Mouse (Mus musculus) embryonic stem cell, embryonic (primary cell): ENCODE data around the gene D630003M21Rik.

ENCODE experiments used
- CTCF ChIA-PET, 4 experiments: fragments of 300-600 bp in 2 of 4; fragments of 350-600 bp in 2 of 4; sonication (Branson Sonifier 250); formaldehyde crosslinking; loops; one replicate each; lab custom pipeline; 2022; ENCODE audit warnings: inconsistent platforms in 2 of 4; lab: Charles Lee
- POLR2A ChIA-PET, 4 experiments: fragments of 300-600 bp in 2 of 4; fragments of 350-600 bp in 2 of 4; sonication (Branson Sonifier 250); formaldehyde crosslinking; loops; one replicate each; lab custom pipeline; 2022; ENCODE audit warnings: antibody characterized with exemption in 4 of 4, inconsistent platforms in 1 of 4; lab: Charles Lee

The D630003M21Rik gene

DNA sequence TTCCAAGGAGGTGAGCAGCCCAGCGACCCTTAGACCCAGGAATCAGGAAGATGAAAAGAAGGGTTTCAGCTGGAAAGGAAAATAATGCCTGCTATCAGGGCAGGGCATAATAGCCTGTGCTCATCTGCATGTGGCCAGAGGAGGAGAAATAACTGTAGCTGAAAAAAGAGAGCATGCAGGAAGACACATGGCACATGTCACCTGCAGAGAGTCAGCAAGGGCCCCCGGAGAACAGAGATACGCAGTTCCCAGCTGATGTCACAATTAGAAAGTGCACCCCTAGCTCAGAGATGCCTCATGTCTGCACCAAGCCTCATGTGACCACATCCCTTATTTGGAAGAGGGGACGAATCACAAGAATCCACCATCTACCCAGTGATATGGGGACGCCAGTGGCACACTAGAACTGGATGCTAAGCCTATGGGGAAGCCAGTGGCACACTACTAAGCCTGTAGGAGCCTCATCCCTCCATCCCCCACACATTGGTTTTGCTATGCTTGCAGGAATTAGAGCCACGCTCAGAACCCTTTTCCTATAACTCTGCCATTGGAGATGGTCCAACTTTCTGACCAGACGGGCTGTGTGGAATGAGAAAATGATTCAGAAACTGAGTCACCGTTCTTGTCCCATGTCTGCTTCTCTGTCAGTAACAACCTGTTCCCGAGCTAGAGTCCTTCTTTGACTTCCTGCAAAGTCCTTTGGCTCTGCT is 61.4 kb downstream of the D630003M21Rik start:
- ChIA-PET POLR2A (interaction anchor here in 3 of 4 experiments (0.7 to 4.4 kb wide), 10 partner anchors 10 to 1537 kb away, joined by 3 to 16 read pairs (median 4); no protein-coding TSS in a partner anchor), CTCF (interaction anchor here in 3 of 4 experiments (0.6 to 1.2 kb wide), 3 partner anchors 13 to 27 kb away, joined by 3 to 6 read pairs (median 3); no protein-coding TSS in a partner anchor)

DNA sequence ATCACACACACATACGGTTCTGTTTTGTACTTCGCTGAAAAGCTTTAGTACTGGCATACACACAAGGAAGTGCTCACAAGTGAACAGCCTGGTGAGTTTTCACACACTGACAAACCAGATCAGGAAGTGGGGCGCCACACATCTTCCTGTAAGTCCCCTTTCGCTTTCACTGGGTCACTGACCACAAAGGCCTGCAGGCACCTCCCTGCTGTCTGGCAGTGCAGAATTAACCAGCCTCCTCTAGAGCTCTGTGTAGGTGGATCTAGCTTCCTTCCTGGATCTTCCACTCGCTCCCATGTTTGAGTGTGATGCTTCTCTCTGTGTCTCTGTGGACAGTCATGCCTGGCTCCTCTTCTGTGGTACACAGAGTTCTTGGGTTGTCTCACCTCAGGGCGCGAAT is 62.4 kb downstream of the D630003M21Rik start:
- CTCF ChIA-PET = interaction anchor here (0.6 to 1.2 kb wide), 5 partner anchors 16 to 107 kb away, joined by 3 to 7 read pairs (median 5); no protein-coding TSS in a partner anchor

DNA sequence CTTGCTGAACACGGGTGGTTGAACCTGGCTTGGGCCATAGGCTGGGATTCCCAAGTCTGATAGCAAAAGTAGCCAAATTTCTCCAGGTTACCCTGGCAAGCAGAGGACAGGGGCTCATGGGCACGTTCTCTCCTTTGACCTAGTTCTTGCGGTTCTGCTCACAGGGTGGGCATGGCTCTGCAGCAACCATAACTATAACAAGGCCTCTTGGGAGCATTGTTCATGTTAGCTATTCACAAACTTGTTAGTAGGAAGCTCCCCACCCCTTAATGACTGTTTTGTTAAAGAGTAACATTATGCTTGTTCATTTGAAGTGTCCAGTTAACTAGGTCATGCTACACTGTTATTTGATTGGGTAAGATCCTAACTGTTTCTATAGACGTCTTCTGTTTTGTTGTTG is 63.2 kb downstream of the D630003M21Rik start:
- ChIA-PET CTCF (interaction anchor here in 1 of 4 experiments (1.5 kb wide), 1 partner anchor 29 kb away, joined by 4 read pairs; no protein-coding TSS in a partner anchor), POLR2A (interaction anchor here in 3 of 4 experiments (0.6 to 4.4 kb wide), 7 partner anchors 11 to 498 kb away, joined by 3 to 16 read pairs (median 6); no protein-coding TSS in a partner anchor)

More for the DNA sequence above, 62.4 kb downstream of the D630003M21Rik start:
- POLR2A ChIA-PET = interaction anchor here in 2 of 4 experiments (0.9 to 4.4 kb wide), 7 partner anchors 10 to 19 kb away, joined by 3 to 16 read pairs (median 4); no protein-coding TSS in a partner anchor

DNA sequence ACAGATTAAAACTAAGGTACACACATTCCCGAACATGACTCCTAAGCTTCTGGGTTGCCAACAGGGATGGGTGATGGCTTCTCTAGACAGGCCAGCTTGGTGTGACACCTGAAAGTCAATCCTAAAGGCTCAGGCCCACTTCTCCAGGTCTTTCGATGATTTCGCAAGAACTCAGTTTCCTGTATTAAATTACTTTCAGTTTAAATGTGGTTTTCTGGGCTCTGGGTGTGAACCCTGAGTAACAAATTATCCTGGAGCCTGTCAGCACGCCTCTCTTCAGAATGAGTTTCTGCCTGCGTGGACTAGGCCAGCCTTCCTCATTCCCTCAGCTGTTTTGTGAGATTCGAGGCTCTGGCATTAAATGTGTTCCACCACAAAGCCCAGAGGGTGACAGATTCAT is 66.0 kb downstream of the D630003M21Rik start:
- CTCF ChIA-PET = interaction anchor here in 1 of 4 experiments (0.6 kb wide), 1 partner anchor 48 kb away, joined by 3 read pairs; no protein-coding TSS in a partner anchor
- POLR2A ChIA-PET = interaction anchor here (0.6 to 3.4 kb wide), 8 partner anchors 9 to 1646 kb away, joined by 3 to 22 read pairs (median 4); no protein-coding TSS in a partner anchor

DNA sequence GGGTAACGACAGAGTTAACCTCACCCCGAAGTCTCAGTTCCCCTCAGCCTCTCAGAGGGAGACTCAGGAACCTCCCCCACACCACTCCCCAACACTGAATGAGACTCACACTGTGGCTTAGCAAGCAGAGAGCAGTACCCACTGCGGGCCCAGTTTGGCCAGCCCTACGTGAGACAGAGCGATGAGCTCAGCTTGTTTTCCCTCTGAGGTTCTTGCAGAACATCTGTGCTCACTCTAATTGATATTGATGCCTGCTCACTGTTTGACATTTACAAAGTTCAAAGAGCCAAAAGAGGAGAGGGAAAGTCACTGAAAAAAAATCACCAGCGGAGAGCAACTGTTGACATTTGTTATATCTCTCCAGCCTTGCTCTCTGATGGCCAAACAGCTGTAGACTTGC is 67.3 kb downstream of the D630003M21Rik start:
- ChIA-PET POLR2A (interaction anchor here in 3 of 4 experiments (0.7 to 3.4 kb wide), 5 partner anchors 8 to 15 kb away, joined by 3 to 22 read pairs (median 3); no protein-coding TSS in a partner anchor), CTCF (interaction anchor here in 1 of 4 experiments (1.2 kb wide), 1 partner anchor 9 kb away, joined by 6 read pairs; no protein-coding TSS in a partner anchor)

DNA sequence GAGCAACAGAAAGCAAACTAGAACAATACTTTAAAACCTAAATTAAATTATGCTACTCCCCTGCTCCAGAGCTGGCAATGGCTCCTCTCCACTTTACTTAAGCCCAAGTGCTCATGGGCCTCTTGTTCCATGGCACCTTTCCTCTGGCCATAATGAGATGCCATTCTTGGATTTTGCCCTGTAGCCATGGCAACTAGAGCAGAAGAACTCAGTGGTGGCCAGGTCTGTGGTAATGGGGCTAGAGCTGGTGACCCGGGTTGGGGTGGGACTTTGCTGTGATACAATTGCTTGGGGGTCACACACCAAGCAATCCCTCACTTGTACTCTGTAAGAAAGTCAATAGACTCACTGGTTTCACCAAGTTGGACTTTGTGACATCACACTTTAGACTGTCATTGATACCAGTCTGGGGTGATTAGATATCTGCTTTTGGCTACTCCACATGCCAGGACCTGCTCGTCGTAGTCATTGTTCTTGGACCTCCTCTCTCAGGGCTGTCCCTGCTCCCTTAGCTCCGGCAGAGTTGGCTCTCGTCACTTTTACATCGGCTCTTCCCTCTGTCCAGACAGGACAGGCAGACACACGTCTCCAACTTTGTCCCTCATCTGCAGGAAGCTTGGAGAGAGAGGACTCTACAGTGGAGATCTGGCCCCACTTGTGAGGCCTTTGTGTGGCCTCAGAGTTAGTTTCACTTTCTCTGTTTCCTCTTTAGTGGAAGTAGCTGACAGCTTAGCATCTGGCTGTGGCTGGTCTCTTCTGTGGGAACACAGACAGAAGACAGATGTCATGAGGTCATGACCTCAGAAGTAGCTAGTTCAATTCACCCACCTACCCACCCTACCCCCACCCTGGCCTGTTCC is 69.4 kb downstream of the D630003M21Rik start:
- POLR2A ChIA-PET = interaction anchor here in 3 of 4 experiments (1.0 to 1.8 kb wide), 8 partner anchors 7 to 36 kb away, joined by 3 to 6 read pairs (median 4); no protein-coding TSS in a partner anchor
- CTCF ChIA-PET = interaction anchor here in 3 of 4 experiments (0.5 to 2.3 kb wide), 4 partner anchors 21 to 195 kb away, joined by 3 to 8 read pairs (median 5); no protein-coding TSS in a partner anchor

DNA sequence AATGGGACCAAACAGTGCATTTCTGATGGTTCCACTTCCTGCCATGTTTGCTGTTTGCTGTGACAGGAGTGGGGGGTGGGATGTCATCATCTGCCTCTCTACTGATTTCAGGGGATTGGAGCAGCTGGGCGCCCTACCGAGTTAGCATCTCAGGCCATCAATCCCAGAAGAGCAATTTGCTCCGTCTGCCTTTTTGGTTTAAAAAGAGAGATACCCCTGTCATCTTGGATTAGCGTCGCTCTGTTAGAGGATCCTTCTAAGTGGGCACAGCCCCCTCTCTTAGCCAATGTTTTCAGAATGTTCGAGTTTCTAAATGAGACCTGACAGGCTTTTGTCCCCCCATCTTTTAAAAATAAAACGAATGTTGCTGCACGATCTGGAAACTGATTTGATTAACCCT is 71.4 kb downstream of the D630003M21Rik start:
- CTCF ChIA-PET = no interaction called here

DNA sequence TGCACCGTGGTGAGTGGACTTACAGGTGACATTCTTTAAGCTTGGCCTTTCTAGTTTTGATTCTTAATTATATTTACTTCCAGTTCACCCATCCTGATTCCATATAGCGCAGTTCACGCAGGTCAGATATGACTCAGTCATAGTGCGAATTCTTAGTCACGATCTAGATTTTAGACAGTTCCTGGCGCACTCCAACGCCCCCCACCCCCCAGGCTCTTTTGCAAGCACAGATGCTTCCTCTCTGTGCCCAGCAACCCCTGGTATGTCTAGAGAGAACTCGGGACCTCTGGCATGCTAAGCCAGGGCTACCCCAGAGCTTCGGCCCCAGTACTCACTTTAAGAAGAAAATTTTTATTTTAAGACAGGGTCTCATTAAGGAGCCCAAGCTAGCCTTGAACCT is 72.5 kb downstream of the D630003M21Rik start:
- ChIA-PET CTCF (interaction anchor here in 1 of 4 experiments (0.5 kb wide), 1 partner anchor 22 kb away, joined by 3 read pairs; no protein-coding TSS in a partner anchor), POLR2A (interaction anchor here in 2 of 4 experiments (0.7 to 7.1 kb wide), 8 partner anchors 23 to 560 kb away, joined by 3 to 204 read pairs (median 3); no protein-coding TSS in a partner anchor)

More for the DNA sequence above, 71.4 kb downstream of the D630003M21Rik start:
- POLR2A ChIA-PET = interaction anchor here in 2 of 4 experiments (0.5 to 7.1 kb wide), 2 partner anchors 19 to 22 kb away, joined by 4 to 204 read pairs; no protein-coding TSS in a partner anchor

DNA sequence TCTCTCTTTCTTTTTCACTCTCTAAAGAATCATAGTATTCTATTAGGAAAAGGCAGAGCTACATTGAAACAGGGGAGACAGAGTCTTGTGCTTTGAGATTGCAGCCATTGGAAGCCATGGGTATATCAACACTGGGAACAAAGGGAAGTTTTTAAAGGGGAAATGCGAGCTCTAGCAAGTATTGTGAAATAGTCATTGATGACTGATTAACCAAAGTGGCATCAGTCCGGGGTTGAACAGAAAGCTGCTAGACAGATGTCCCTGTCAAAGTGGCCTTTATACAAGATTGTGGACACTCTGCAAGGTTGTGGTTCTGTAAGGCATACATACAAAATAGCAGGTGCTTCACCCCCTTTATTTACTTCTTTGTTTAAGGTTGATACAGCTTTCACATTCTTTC is 73.4 kb downstream of the D630003M21Rik start:
- CTCF ChIA-PET = interaction anchor here (0.6 to 5.5 kb wide), 11 partner anchors 9 to 1825 kb away, joined by 3 to 78 read pairs (median 3); partner anchors contain the start of gene Tgm2 (in 2 of the 4)

DNA sequence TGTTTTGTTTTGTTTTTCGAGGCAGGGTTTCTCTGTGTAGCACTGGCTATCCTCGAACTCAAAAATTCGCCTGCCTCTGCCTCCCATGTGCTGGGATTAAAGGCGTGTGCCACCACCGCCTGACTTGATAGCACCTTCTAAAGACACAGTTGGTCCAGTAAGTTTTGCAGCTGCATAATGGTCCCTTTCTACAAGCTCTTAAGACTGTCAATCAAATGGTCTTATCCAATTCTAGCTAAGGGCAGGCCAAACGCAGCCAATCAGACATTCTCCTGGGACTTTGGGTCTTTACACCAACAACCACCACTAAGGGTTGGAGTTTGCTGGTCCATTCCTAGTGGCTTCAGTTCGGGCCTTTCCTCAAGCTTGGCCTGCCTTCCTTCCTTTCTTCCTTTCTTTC is 73.9 kb downstream of the D630003M21Rik start:
- CTCF ChIA-PET = interaction anchor here in 3 of 4 experiments (0.6 to 5.5 kb wide), 13 partner anchors 9 to 498 kb away, joined by 3 to 78 read pairs (median 3); partner anchors contain the start of gene Tgm2 (in 2 of the 3)
- POLR2A ChIA-PET = interaction anchor here in 3 of 4 experiments (0.5 to 7.1 kb wide), 48 partner anchors 8 to 900 kb away, joined by 3 to 204 read pairs (median 4); partner anchors contain the start of genes Ralgapb (in 1 of the 3), Rprd1b (in 1 of the 3), Snhg11 (in 1 of the 3) and Tti1 (in 1 of the 3)

More for the DNA sequence above, 73.4 kb downstream of the D630003M21Rik start:
- POLR2A ChIA-PET = interaction anchor here in 3 of 4 experiments (0.6 to 7.1 kb wide), 26 partner anchors 10 to 560 kb away, joined by 3 to 204 read pairs (median 5); partner anchors contain the start of gene Ralgapb (in 1 of the 3)

DNA sequence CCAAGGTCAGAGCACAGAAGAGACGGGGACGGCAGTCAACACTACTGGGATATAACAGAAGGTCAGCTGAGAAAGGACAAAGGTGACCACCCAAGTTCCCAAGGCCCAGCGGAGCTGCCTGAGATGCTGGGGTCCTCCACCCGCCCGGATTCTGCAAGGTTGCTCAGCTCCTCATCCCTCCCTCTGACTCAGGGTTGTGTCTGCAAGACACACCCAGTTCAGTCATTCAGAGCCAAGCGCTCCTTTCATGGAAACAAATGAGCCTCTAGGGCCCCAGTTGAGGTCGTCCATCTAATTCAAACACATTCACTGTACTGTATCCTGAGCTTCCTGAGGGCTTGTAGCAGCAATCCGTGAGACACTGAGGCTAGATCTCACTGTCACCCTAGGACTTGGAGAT is 74.4 kb downstream of the D630003M21Rik start:
- ChIA-PET POLR2A (interaction anchor here (0.5 to 7.1 kb wide), 64 partner anchors 8 to 1938 kb away, joined by 3 to 204 read pairs (median 4); partner anchors contain the start of genes Rprd1b (in 2 of the 4), Tti1 (in 2 of the 4), Ralgapb (in 1 of the 4) and Snhg11 (in 1 of the 4)), CTCF (interaction anchor here (0.6 to 5.5 kb wide), 22 partner anchors 9 to 696 kb away, joined by 3 to 78 read pairs (median 4); partner anchors contain the start of gene Tgm2 (in 1 of the 4))

DNA sequence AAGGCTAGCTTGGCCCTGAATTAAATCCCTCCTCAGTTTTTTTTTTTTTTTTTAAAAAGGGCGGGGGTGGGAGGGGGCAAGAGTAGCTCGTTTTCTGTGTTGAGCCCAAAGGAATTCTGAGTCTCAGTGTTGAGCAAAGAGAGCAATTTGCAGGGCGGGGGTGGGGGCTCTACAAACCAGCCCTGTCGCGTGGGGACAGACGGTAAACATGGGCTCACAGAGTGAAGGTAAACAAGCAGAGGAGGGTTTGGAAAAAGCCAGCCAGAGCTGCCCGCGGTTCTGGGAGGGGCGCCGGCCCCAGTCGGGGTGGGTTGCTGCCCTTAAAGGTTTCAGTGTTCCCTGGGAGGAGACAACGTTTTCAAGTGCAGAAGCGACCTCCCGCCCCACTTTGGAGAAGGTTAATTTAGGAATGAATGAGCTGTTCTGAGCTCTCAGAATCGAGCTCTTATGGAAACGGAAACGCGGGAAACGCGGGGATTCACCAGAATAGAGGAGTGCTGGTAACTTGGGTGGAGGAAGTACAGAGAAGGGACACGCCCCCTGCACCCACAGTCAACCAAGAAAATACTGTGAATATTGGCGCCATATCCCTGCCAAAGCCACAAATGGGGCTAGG is 75.2 kb downstream of the D630003M21Rik start:
- POLR2A ChIA-PET = interaction anchor here (0.6 to 7.1 kb wide), 100 partner anchors 8 to 1937 kb away, joined by 3 to 204 read pairs (median 4); partner anchors contain the start of genes Rprd1b (in 2 of the 4), Tti1 (in 2 of the 4), Ctnnbl1 (in 1 of the 4) and Mroh8 (in 1 of the 4)

DNA sequence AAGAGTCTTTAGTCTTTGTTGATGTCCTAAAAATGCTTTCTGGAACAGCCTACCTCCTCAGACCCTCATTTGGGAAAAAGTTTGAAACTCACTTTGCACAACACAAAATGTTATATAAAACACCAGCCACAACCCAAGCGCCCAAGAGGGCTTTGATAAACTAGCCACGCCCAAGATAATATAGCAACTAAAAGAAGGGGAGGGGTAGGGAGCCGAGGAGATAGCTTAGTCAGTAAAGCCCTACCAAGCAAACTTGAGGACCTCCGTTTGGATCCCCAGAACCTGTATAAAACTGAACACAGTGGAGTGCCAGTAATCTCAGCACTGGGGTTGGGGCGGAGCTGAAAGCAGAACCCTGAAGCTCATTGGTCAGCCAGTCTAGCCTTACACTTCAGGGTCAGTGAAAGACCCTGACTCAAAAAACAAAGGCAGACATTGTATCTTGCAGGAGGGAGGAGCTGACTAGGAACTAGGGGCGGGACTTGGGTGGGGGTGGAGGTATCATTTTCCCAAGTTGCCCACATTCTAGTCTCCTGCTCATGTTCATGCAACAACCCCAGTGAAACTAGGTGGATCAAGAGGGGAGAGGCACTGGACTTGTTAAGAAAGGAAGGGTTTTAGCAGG is 76.2 kb downstream of the D630003M21Rik start:
- POLR2A ChIA-PET = interaction anchor here (0.5 to 7.1 kb wide), 70 partner anchors 7 to 1953 kb away, joined by 3 to 204 read pairs (median 5); partner anchors contain the start of genes Rbl1 (in 1 of the 4), Rprd1b (in 1 of the 4) and Tti1 (in 1 of the 4)
- CTCF ChIA-PET = interaction anchor here (0.6 to 5.5 kb wide), 24 partner anchors 9 to 1312 kb away, joined by 3 to 78 read pairs (median 6); no protein-coding TSS in a partner anchor

More for the DNA sequence above, 75.2 kb downstream of the D630003M21Rik start:
- CTCF ChIA-PET = interaction anchor here (0.6 to 5.5 kb wide), 39 partner anchors 8 to 1734 kb away, joined by 3 to 78 read pairs (median 4); partner anchors contain the start of gene Tgm2 (in 1 of the 4)

DNA sequence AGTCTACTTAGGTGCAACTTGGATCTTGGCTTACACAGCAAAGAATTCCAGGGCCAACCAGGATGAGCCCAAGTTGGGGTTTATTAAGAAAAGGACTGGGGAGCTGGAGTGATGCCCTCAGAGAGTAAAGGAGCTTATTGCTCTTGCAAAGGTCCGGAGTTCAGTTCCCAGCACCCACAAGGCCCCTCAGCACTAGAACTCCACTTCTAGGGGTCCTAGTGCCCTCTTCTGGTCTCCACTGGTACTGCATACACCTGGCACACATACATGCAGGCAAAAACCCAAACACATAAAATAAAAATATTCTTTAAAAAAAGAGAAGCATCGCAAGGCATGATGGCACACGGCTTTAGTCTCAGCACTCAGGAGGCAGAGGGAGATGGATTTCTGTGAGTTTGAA is 77.9 kb downstream of the D630003M21Rik start:
- CTCF ChIA-PET = interaction anchor here in 3 of 4 experiments (0.5 to 5.5 kb wide), 10 partner anchors 28 to 1383 kb away, joined by 3 to 78 read pairs (median 9); no protein-coding TSS in a partner anchor
- POLR2A ChIA-PET = interaction anchor here (0.7 to 7.1 kb wide), 11 partner anchors 15 to 554 kb away, joined by 3 to 204 read pairs (median 12); no protein-coding TSS in a partner anchor

DNA sequence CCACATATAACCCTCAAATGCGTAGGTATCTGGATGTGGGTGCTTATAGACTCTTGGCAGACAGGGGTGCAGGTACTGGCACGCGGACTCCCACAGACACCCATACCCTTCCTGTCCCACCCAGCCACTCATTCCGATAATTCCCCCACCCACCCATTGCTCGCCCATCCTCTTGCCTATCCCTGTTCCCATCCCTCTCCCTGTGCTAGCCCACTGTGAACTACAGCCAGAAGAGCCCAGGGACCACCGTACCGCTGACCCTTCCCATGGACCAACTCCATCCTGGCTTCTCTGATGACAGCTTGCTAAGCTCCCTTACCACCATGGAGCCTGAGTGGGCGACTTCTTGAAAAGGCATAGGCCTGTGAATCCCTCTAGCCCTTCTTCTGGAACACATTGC is 82.1 kb downstream of the D630003M21Rik start:
- CTCF ChIA-PET = no interaction called here
- POLR2A ChIA-PET = no interaction called here
